Mouse (Mus musculus) regulatory T cell (primary cell): ENCODE measurements around the gene Olfr830.
"Not testable (repeated sequence)": the region's sequence is repeated elsewhere in the genome, so short reads cannot be mapped to it uniquely, and the experiment has no call there.

Source experiments
- in situ Hi-C: fragments of 300-600 bp; cut with MboI, MseI; formaldehyde crosslinking; loops from one replicate; pipeline ENCODE4 v1.15.1; 2025; ENCODE audit warnings: high pct_unique_total_duplicates

The Olfr830 gene

DNA sequence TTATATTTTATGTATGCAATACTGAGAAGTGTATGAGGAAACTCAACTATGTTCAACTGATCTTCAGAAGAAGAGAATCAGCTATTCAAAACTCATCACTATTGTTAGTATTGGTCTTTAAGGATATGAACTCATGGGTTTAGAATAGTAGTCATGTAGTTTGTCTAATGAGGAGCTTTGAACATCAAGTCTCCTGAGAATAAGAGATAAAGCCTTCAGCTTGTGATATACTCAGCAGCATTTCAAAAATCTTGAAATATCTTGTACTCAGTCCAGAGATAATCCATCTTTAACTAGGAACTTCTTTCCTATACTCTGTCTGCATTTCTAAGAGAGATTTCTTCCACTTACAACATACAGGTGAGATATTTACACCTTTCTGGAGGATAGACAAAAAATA is at the start of gene Olfr830:
Gene Olfr830, plus strand, starts transcription at position 301 of the 400 bp plus-strand sequence.
- in situ Hi-C loops, result no loop called here

DNA sequence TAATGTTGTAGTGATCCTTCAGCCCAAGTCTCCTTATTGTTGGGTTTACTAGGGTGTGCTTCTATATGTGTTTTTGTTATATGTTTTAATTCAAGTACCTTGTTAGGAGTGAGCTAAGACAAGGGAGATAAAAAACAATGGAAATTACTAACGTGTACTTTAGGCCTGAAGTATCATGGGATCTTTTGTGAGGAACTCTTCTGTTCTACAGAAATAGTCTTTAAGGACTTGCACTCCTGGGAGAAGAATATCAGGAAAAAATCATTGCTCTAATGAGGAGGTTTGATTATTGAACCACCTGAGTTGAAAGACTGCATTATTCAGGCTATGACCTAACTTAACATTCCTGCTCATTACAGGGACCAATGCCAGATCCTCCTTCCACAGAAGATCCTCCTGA is 19.9 kb upstream of the Olfr830 start, which contains the start of gene Olfr829:
Gene Olfr829, plus strand, starts transcription at position 301 of the 400 bp plus-strand sequence.
- in situ Hi-C loops, result no loop called here

DNA sequence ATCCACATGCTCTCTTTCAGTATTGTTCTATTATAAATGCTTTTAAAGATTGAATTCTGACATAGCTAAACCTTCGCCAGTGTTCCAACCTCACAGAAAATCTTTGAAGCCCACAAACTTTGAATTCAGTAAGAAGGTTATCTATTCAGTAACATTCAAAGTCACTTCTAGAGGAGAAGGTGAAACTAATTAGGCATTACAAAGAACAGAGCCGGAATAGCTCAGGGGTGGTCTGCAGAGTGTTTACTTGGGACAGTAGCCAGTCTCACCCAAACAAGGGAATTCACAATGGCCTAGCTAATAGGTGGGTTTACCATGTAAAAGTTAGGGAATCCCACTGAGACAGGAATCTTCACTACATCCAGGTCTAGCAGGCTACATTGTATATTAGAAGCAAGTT is 33.2 kb downstream of the Olfr830 start:
- in situ Hi-C loops, result not testable (repeated sequence)

DNA sequence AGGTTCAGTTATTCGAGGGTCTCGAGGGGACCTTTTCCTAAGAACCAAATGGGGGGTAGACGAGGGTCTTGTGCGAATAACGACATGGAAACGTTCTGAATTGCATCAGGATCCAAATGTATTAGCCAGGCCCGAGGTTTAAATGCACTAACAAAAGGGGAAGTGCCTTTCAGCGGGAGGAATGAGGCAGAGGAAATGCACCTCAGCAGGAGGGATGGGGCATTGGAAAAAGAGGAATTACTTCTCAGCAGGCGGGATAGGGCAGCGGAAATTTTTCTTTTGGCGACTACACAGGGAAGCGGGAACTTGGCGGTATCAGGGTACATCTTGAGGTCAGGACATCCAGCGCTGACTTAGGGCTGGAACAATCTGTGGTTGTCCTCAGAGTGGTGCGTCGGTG is 53.4 kb downstream of the Olfr830 start:
- in situ Hi-C loops, result not testable (repeated sequence)
